Mouse (Mus musculus): ENCODE measurements around the gene Zmym6. TPM values are rescaled to one million over a fixed set of nuclear protein-coding genes. Genes with fewer than 3 reads are reported as not detected.

Zmym6 gene
- polyA plus RNA-seq, 1 experiment from 2014 or later, result 3.4 TPM

DNA sequence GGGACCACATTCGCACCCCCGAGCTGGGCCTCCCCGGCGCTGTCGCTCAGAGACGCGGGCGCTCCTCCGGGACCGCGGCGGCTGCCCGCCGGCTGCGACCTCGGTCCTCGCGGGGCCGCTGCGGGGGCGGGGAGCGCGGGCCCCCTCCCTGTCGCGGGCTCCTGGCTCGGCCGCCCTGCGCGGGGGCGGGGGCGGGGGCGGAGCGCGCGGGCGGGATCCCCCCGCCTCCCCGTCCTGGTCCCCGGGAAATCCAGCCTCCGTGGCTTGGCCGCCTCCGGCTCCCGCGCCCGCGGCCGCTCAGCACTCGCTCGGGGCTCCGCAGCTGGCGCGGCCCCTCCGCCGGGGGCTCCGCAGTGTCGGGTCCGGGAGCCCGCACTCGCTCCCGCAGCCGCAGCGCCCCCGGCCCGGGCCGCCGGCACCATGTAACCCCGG, 91.7 kb downstream of the Zmym6 start, which contains the start of gene Dlgap3:
Dlgap3 (plus strand) TSS at position 291 of the 432 bp plus-strand sequence.
- DNase-seq (no peak), ATAC-seq (ENCODE audit: low read depth) (peak; percentile 45; the same call in 1 of the 2 replicates)
- WGBS (ENCODE audit: insufficient replicate concordance), result 3% methylated on average over 38 of the region's 67 CpGs
- Histone ChIP-seq H3K27ac (no peak within 1 kb of the TSS), H3K36me3 (no peaks in the 10 kb centered on the region), H3K4me1 (replicated peaks) (peaks cover 13% of the 10 kb centered on the region; the same call in 1 of the 2 replicates), H3K4me2 (peak within 1 kb of the TSS; percentile 68), H3K27me3 (peaks cover 73% of the 10 kb centered on the region), H3K4me3 (replicated peaks) (peak within 1 kb of the TSS; percentile 61), H3K9ac (peak within 1 kb of the TSS; percentile 36), H3K9me3 (replicated peaks) (no peaks in the 10 kb centered on the region)

DNA sequence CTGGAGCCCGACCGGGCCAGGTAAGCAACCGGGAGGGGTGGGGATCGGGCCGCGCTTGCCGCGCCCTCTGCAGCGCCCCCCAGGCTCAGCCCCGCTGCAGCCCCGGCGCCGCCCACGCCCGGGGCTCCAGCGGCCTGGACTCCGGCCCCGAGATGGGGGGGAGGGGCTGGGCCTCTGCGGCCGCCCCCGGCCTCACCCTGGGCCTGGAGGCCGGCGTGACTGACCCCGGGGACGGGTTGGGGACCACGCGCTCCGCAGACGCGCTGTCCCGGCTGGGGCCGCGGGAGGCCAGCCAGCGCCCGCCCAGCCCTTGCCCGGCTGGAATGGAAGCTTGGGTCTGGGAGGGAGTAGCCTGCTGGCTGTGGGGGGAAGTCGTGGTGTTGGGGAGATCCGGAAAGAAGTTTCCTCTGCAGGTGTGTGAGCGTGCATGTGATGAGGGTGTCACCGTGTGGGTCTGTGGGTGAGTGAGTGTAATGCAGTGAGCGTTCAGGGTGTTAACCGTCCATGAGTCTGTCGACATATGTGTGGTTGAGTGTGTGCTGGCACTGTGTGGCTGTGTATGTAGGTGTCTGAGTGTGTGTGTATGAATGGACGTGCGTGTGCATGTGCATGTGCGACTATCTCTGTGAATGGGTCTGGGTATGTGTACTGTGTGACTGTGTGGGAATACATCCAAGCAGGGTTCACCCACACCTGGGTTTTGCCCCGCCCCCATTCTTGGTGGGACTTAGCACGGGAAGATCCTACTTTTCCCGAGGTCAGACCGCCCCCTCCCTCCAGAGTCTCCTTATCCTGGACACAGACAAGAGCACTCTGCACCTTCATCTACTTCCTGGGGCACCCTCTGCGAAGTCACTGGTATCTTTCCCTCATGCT, 92.4 kb downstream of the Zmym6 start:
- no peak for DNase-seq
- H3K4me3 ChIP-seq (replicated peaks), result peak overlapping the region; percentile 61
- ATAC-seq (ENCODE audit: low read depth), result peak; percentile 60
- 3% methylated on average over 47 of the region's 51 CpGs for WGBS (ENCODE audit: insufficient replicate concordance)
- peak overlapping the region; percentile 68 for H3K4me2 ChIP-seq
- peak overlapping the region; percentile 36 for H3K9ac ChIP-seq
- no peaks in the 10 kb centered on the region for H3K9me3 ChIP-seq (replicated peaks)
- peaks cover 70% of the 10 kb centered on the region for H3K27me3 ChIP-seq
- no peak overlapping the region for H3K27ac ChIP-seq
- H3K4me1 ChIP-seq (replicated peaks), result peaks cover 13% of the 10 kb centered on the region; the same call in 1 of the 2 replicates
- H3K36me3 ChIP-seq, result no peaks in the 10 kb centered on the region

DNA sequence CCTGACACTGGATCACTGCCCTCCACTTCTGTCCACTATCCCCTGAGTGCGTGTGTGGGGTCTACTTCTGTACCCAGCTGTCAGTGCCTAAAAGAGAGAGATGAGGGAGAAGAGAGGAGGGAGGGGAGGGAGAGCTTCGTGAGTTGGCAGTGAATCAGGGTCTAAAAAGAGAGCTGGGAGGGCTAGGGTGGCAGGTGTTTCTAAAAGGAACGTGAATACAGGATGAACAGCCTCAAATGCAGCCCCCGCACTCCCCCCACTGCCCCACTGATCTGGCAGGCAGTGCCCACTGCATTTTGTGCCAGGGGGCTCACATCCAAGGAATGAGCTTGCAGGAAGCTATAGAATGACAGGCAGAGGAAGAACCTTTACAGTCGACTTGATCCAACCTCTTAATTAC, 93.7 kb downstream of the Zmym6 start:
- 33% methylated on average over 5 of the region's 5 CpGs for WGBS (ENCODE audit: insufficient replicate concordance)
- H3K4me2 ChIP-seq, result no peak overlapping the region
- ATAC-seq (ENCODE audit: low read depth) (no peak), DNase-seq (no peak)
- H3K9ac ChIP-seq, result no peak overlapping the region
- no peak overlapping the region for H3K4me3 ChIP-seq (replicated peaks)
- no peaks in the 10 kb centered on the region for H3K36me3 ChIP-seq
- peaks cover 70% of the 10 kb centered on the region for H3K27me3 ChIP-seq
- H3K9me3 ChIP-seq (replicated peaks), result no peaks in the 10 kb centered on the region
- H3K4me1 ChIP-seq (replicated peaks), result peaks cover 13% of the 10 kb centered on the region; the same call in 1 of the 2 replicates
- H3K27ac ChIP-seq, result no peak overlapping the region

DNA sequence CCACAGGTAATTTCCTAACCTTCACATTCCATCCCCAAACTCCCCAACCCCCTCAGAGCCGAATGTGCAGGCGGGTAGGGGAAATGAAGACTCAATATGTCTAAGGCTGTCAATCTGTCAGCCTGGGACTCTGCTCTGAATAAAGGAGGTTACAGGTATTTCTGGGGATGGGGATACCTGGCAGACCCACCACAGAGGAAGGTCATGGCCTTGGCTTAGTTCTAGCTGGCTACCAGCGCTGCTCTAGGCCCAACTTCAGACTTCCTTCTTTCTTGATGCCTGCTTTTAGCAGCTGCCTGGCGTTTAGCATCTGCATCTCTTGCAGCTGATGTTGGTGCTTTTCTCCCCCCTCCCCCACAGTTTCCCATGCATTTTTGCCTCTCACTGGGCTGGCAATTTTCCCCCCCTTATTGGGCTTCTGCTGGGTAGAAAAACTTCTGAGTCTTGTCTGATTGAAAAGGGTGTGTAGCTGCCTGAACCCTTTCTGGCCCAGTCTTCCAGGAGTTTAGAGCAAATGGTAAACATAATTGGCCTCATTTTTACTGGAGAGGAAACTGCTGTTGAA, 94.2 kb downstream of the Zmym6 start:
- DNase-seq, result no peak
- 30% methylated on average over 4 of the region's 4 CpGs for WGBS (ENCODE audit: insufficient replicate concordance)
- no peak for ATAC-seq (ENCODE audit: low read depth)

DNA sequence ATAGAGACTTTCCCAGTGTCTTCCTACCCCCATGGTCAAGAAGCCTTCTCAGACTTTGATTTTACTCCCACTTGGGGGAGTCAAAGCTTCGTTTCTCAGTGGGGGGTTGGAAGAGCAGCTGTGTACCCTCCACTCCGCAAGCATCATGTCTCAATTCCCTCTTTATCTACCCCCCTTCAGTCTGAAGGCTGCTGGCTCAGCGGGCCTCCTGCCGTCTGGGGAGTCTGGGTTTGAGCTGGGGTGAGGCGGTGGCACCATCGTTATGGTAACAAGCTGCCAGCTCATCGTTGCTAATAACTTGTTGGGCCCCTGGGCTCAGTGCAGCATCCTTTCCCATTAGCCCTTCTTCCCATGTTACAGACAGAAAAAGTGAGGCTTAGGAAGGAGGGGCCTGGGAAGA, 94.9 kb downstream of the Zmym6 start:
- Histone ChIP-seq H3K9me3 (replicated peaks) (no peaks in the 10 kb centered on the region), H3K4me3 (replicated peaks) (no peak overlapping the region), H3K27ac (no peak overlapping the region), H3K27me3 (peaks cover 59% of the 10 kb centered on the region), H3K36me3 (no peaks in the 10 kb centered on the region), H3K4me1 (replicated peaks) (peaks cover 13% of the 10 kb centered on the region; the same call in 1 of the 2 replicates), H3K4me2 (no peak overlapping the region), H3K9ac (no peak overlapping the region)
- ATAC-seq (ENCODE audit: low read depth) (no peak), DNase-seq (no peak)
- 23% methylated on average over 7 of the region's 7 CpGs for WGBS (ENCODE audit: insufficient replicate concordance)

More for the DNA sequence above, 94.2 kb downstream of the Zmym6 start:
- Histone ChIP-seq H3K4me1 (replicated peaks) (peaks cover 13% of the 10 kb centered on the region; the same call in 1 of the 2 replicates), H3K27me3 (peaks cover 66% of the 10 kb centered on the region), H3K9me3 (replicated peaks) (no peaks in the 10 kb centered on the region), H3K4me3 (replicated peaks) (no peak overlapping the region), H3K4me2 (no peak overlapping the region), H3K9ac (no peak overlapping the region), H3K36me3 (no peaks in the 10 kb centered on the region), H3K27ac (no peak overlapping the region)

DNA sequence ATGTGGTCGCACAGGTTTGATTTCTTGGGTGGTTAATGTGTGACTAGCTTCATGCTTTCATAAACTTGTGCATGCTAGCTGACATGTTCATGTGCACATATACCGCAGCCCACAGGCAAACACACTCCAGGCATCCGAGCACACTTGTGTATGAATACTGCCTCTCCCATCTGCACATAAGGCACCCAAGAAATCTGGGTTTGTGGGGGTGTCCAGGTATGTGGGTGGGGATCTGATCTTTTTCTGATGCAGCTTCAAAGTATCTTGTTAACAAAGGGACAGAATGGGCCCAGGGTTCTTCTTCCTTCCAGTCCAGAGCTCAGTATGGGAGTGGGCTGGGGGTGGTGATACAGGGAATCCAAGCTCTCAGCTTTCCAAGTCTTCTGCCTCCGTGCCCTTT, 95.4 kb downstream of the Zmym6 start:
- Histone ChIP-seq H3K4me1 (replicated peaks) (peaks cover 13% of the 10 kb centered on the region; the same call in 1 of the 2 replicates), H3K9me3 (replicated peaks) (no peaks in the 10 kb centered on the region), H3K27me3 (peaks cover 55% of the 10 kb centered on the region), H3K4me3 (replicated peaks) (no peak overlapping the region), H3K4me2 (no peak overlapping the region), H3K36me3 (no peaks in the 10 kb centered on the region), H3K9ac (no peak overlapping the region), H3K27ac (no peak overlapping the region)
- 43% methylated on average over 4 of the region's 4 CpGs for WGBS (ENCODE audit: insufficient replicate concordance)
- DNase-seq (no peak), ATAC-seq (ENCODE audit: low read depth) (no peak)

DNA sequence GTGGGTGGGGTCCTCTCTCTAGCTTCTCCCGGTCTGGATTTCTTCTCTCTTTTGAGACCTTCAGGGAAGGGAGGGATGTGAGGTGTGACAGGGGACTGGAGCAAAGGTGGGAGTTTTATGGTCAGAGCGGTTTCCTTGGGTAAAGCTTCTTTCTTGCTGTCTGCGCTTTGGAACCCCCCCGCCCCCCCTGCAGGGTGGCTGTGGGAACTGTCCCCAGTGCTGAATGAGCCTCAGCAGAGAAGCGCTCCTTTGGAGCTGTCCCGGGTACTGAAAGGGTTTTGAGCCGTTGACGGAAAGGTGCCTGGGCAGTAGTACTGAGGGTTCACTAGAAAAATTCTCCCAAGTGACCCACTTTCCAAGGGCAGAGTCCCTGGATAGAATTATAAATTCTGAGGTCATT, 96.3 kb downstream of the Zmym6 start:
- no peak overlapping the region for H3K4me2 ChIP-seq
- peak; percentile 35 for DNase-seq
- 3% methylated on average over 8 of the region's 8 CpGs for WGBS (ENCODE audit: insufficient replicate concordance)
- H3K4me1 ChIP-seq (replicated peaks), result peaks cover 9% of the 10 kb centered on the region; the same call in 1 of the 2 replicates
- ATAC-seq (ENCODE audit: low read depth), result no peak
- peaks cover 50% of the 10 kb centered on the region for H3K27me3 ChIP-seq
- no peak overlapping the region for H3K9ac ChIP-seq
- no peaks in the 10 kb centered on the region for H3K9me3 ChIP-seq (replicated peaks)
- H3K4me3 ChIP-seq (replicated peaks), result no peak overlapping the region
- no peaks in the 10 kb centered on the region for H3K36me3 ChIP-seq
- H3K27ac ChIP-seq, result no peak overlapping the region

Other genes with a start within 250 kb of the Zmym6 start
- gene Zmym4, start 109.2 kb upstream of the Zmym6 start, polyA plus RNA-seq (2015; fragmentation: Nextera tagmentation; extraction: Ambion mirVana), result 4.0 and 4.4 TPM in 2 replicates
- 35.2 and 39.2 TPM in 2 replicates for gene Sfpq, start 56.1 kb upstream of the Zmym6 start, polyA plus RNA-seq (2015; fragmentation: Nextera tagmentation; extraction: Ambion mirVana)
- gene Zmym1, start 16.2 kb upstream of the Zmym6 start, polyA plus RNA-seq (2015; fragmentation: Nextera tagmentation; extraction: Ambion mirVana), result 10.4 and 14.6 TPM in 2 replicates
- 6.8 and 7.8 TPM in 2 replicates for gene Tmem35b, start 46.3 kb downstream of the Zmym6 start, polyA plus RNA-seq (2015; fragmentation: Nextera tagmentation; extraction: Ambion mirVana)
- 0.17 and 0.22 TPM in 2 replicates for gene Dlgap3, start 91.8 kb downstream of the Zmym6 start, polyA plus RNA-seq (2015; fragmentation: Nextera tagmentation; extraction: Ambion mirVana)
- 29.1 and 33.0 TPM in 2 replicates for gene Smim12, start 166.4 kb downstream of the Zmym6 start, polyA plus RNA-seq (2015; fragmentation: Nextera tagmentation; extraction: Ambion mirVana)
- gene Gja4, start 236.7 kb downstream of the Zmym6 start, polyA plus RNA-seq (2015; fragmentation: Nextera tagmentation; extraction: Ambion mirVana), result 2.6 and 2.8 TPM in 2 replicates

Data from liver, embryonic 13.5 days (tissue).